Mouse (Mus musculus) cortical plate, adult 2 months (tissue): ENCODE results near the gene Chmp3. TPM values are rescaled to one million over a fixed set of nuclear protein-coding genes. Genes with fewer than 3 reads are reported as not detected.

Source experiments
- H3K27ac ChIP-seq: fragments of 200-500 bp; 2 replicates; pipeline ENCODE4 v1.5.1; 2012; ENCODE audit warnings: low read length, control low read depth, inconsistent platforms; ENCODE audit not compliant: insufficient read depth
- H3K4me1 ChIP-seq: fragments of 200-500 bp; 2 replicates; pipeline ENCODE4 v1.6.1; 2011; ENCODE audit warnings: low read length; ENCODE audit not compliant: control insufficient read depth, insufficient read depth
- H3K4me3 ChIP-seq: fragments of 200-500 bp; 2 replicates; pipeline ENCODE4 v1.5.1; 2011; ENCODE audit warnings: mild to moderate bottlenecking, low read length, control low read depth; ENCODE audit not compliant: insufficient read depth
- CTCF ChIP-seq: fragments of 200-500 bp; IDR thresholded peaks from 2 replicates; pipeline ENCODE4 v1.5.1; 2011; ENCODE audit warnings: mild to moderate bottlenecking, control low read depth, low read length; ENCODE audit not compliant: insufficient read depth; ENCODE audit errors: extremely low read depth
- POLR2A ChIP-seq: fragments of 200-500 bp; IDR thresholded peaks from 2 replicates; pipeline ENCODE4 v1.6.1; 2011; ENCODE audit warnings: mild to moderate bottlenecking, low read length, control low read depth; ENCODE audit not compliant: insufficient read depth; ENCODE audit errors: extremely low read depth
- polyA plus RNA-seq: library from polyadenylated mRNA; depleted of rRNA; stranded (reverse); fragments of >200 nt; gene quantifications from 2 replicates; pipeline ENCODE4 v1.2.3, GENCODE M21; 2012; rRNA removed

The Chmp3 gene
- polyA plus RNA-seq, result 109 and 110 TPM in 2 replicates

DNA sequence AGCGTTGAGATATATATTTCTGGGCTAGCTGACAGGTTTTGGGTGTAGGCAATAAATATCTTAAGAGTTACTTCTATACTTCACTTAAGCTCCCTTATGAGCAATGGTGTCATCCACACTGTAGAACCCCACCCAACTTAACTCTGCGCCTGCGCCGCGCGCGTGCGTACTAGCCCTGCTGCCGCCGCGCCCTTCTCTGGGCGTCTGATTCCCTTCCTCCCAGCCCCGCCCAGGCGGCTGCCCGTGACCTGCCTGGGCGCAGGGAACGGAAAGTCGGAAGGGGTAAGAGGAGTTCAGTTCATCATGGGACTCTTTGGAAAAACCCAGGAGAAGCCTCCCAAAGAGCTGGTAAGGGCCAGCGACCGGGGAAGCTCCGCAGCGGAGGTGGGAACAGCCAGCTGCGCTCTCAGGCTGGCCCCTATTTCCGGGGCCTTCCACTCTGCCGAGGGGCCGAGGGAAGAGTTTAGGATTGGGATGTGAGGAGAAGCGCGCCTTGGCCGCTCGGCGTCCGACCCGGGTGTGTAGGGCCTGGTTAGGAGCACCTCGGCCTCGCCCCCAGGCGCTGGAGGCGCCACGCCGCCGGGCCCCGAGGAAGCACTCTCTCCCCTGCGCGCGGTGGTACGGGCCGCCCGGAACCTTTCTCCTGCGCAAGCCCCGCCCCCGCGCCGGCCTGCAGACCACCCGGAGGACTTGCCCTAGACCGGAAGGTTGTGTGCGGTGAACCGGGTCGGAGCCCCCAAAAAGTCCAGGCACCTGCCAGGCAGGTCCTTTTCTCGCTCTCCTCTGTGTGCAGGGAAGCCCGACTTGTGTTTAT lies at the start of gene Chmp3:
Gene Chmp3 (plus strand): TSS at position 112 of the 814 bp plus-strand sequence.
- peak; percentile 83 for TF ChIP-seq POLR2A
- TF ChIP-seq CTCF, result no peak
- peak within 1 kb of the TSS; percentile 100 for H3K27ac ChIP-seq
- H3K4me3 ChIP-seq, result peak within 1 kb of the TSS; percentile 80
- peaks cover 2% of the 10 kb centered on the region; the same call in 1 of the 2 replicates for H3K4me1 ChIP-seq

DNA sequence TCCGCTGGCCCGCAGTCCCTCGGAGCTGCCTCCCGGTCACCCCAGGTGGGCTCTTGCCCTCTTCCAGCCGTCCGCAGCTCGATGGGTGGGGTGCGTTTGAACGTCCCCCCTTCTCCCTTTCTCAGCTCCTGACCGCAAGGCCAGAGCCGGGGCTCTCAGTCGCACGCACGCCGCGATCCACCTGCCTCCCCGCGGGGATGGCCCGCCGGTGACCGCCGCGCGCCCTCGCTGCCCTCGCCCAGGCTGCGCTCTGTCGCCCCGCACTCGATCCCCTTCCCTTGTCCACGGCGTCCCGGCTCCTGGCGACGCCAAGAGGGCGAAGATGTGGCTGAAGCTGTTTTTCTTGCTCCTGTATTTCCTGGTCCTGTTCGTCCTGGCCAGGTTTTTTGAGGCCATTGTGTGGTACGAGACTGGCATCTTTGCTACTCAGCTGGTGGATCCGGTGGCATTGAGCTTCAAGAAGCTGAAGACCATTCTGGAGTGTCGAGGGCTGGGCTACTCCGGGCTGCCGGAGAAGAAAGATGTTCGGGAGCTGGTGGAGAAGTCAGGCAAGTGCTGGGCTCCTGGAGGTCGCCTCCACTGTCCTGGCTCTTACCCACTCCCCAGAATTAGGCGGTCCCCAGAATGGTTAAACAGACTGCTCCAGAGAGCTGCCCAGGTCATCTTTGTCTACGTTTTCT lies 49.1 kb upstream of the Chmp3 start:
- peaks cover 2% of the 10 kb centered on the region for H3K4me1 ChIP-seq
- peak overlapping the region; percentile 99 for H3K4me3 ChIP-seq
- H3K27ac ChIP-seq, result peak overlapping the region; percentile 99
- no peak for TF ChIP-seq CTCF
- TF ChIP-seq POLR2A, result no peak

DNA sequence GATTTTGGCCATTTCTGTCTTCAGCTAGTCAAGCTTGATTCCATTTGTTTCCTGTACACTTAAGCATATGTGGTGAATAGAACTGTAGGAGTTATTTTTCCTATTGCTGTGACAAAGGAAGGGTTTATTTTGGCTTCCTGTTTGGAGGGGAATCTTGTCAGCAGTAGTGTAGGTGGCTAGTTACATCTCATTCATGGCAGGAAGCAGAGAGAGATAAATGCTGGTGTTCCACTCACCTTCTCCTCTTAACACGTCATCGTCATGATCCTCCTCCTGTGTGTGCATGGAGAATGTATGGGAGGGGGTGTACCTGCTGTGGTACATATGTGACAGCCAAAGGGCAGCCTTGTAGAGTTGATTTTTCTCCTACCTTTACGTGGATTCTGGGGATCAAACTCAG lies 43.0 kb upstream of the Chmp3 start:
- H3K27ac ChIP-seq, result no peak overlapping the region
- H3K4me3 ChIP-seq, result no peak overlapping the region
- TF ChIP-seq POLR2A, result no peak
- no peak for TF ChIP-seq CTCF
- H3K4me1 ChIP-seq, result peaks cover 7% of the 10 kb centered on the region

GRCm38 (mm10) chr6:71503001-71503400 lies 40.6 kb upstream of the Chmp3 start:
- H3K4me1 ChIP-seq, result peaks cover 5% of the 10 kb centered on the region; the same call in 1 of the 2 replicates
- TF ChIP-seq POLR2A (no peak), CTCF (no peak)
- H3K4me3 ChIP-seq, result no peak overlapping the region

DNA sequence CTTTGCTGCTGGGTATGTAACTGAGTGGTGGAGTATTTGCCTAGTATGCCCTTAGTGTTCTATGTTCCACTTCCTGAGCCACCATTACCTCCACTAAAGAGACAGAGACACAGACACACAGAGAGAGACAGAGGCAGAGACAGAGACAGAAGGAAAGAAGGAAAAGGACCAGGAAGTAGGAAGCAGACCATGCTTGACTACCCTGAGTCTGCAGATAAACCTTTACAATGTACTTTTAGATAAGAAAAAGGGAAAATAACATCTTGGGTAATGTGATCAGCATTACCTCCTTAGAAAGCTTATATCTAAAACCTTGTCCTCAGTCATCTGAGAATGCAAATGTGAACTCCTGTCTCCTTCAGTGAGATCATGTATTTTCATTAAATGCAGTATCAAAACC lies 39.9 kb upstream of the Chmp3 start:
- peaks cover 5% of the 10 kb centered on the region; the same call in 1 of the 2 replicates for H3K4me1 ChIP-seq
- no peak overlapping the region for H3K27ac ChIP-seq
- no peak for TF ChIP-seq POLR2A
- no peak for TF ChIP-seq CTCF
- no peak overlapping the region for H3K4me3 ChIP-seq

More at GRCm38 (mm10) chr6:71503001-71503400, 40.6 kb upstream of the Chmp3 start:
- H3K27ac ChIP-seq, result no peak overlapping the region

DNA sequence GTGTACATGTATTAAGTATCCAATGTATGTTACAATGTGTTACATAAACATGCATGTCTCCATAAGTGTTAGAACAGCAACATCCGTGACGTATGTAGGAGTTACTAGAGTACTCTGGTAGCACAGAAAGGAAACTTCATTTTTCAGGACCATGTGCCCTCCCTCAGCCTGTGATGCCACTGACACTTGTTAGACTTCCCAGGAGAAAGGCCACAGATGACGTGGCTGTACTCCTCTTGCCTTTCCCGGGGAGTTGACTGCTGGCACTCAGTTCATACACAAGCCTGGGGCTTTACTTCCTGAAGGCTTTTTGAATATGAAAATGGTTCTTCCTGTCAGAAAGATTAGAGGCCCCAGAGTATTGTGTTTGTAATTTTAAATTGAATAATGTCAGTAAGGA lies 39.5 kb upstream of the Chmp3 start:
- H3K27ac ChIP-seq, result no peak overlapping the region
- no peak overlapping the region for H3K4me3 ChIP-seq
- TF ChIP-seq CTCF (no peak), POLR2A (no peak)
- peaks cover 5% of the 10 kb centered on the region; the same call in 1 of the 2 replicates for H3K4me1 ChIP-seq

DNA sequence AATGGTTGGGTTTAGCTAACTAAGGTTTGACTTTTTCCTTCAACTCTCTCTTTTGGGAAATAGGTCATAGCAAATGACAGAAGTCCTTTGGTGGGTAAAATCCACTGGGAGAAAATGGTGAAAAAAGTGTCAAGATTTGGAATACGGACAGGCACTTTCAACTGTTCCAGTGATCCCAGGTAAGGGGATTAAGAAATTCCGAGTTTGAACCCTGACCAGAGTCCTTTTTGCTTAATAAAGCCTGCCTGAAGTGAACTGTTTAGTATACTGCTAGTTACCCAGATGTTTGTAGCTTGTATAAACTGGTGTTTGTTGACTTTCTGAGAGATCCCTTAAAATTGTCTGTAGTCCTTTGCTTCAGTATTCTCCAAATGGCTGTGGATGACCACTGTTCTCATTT lies 37.9 kb upstream of the Chmp3 start:
- Histone ChIP-seq H3K4me1 (peaks cover 4% of the 10 kb centered on the region; the same call in 1 of the 2 replicates), H3K4me3 (no peak overlapping the region), H3K27ac (no peak overlapping the region)
- TF ChIP-seq POLR2A (no peak), CTCF (no peak)

GRCm38 (mm10) chr6:71519476-71519875 lies 24.1 kb upstream of the Chmp3 start:
- no peak overlapping the region for H3K27ac ChIP-seq

GRCm38 (mm10) chr6:71525556-71525955 lies 18.0 kb upstream of the Chmp3 start:
- H3K27ac ChIP-seq, result no peak overlapping the region
- TF ChIP-seq CTCF, result no peak
- no peak for TF ChIP-seq POLR2A
- no peaks in the 10 kb centered on the region; the same call in 1 of the 2 replicates for H3K4me1 ChIP-seq
- H3K4me3 ChIP-seq, result no peak overlapping the region

More at GRCm38 (mm10) chr6:71519476-71519875, 24.1 kb upstream of the Chmp3 start:
- Histone ChIP-seq H3K4me3 (no peak overlapping the region), H3K4me1 (no peaks in the 10 kb centered on the region)
- no peak for TF ChIP-seq POLR2A
- no peak for TF ChIP-seq CTCF
